Mouse (Mus musculus) adrenal gland, adult (tissue): ENCODE data around the gene Gse1.
A peak's percentile ranks its signal among the peaks of the same experiment; 100 is the strongest.

ENCODE experiments used
- DNase-seq, 2 experiments: peaks; one replicate each; pipeline ENCODE4 v3.0.0; 2022 to 2023; ENCODE audit warnings: low spot score in 1 of 2; ENCODE audit not compliant: inconsistent age in 2 of 2

The Gse1 gene

DNA sequence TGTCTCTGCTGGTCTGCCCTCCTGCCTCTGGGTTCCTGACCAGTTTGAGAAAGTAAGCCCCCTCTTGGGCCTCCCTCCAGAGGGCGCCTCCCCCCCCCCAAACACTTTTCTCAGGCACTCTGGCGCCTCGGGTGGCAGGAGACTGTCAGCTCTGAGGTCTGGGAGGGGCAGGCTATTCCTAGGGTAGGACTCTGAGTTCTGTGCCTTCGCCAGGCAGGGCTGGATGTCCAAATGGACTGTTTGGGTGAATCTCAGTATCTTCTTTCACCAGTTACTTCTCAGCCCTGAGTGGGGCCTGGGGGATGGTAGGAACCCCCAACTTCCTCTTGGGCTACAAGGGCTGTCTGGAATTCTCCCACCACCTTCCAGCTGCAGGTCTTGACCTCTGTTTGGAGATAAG, 16.9 kb upstream of the Gse1 start:
- no peak for DNase-seq

DNA sequence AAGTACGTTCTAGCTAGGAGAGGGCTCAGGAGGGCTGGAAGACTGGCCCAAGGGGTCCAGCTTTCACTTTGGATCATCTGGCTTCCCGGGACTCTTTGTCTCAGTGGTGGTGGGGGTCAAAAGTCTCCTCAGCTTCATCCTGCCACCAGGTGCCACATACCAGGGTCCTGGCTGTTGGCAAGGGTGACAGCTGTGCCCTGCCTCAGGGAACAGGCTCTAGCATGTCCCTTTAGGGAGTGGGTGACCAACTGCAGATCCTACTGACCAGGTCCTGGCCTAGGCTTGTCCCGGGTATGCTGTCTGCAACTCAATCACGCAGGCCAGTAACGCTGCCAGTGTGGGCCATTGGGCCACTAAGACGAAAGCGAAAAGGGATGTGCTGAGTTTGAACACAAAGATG, 15.7 kb upstream of the Gse1 start:
- DNase-seq = no peak

DNA sequence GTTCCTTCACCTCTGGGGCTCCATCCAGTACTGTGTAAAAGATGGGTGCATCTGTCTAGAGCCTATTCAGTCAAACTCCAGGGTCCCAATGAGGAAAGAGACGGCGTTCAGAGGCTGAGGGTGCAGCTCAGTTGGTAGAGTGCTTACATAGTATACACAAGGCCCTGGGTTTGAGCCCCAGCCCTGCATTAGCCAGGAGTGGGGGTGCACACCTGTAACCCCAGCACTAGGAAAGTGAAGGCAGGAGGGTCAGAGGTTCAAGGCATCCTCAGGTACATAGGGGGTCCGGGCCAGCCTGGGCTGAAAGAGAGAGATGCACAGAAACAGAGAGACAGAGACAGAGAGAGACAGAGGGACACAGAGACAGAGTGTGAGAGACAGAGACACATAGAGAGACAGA, 15.0 kb upstream of the Gse1 start:
- no peak for DNase-seq

DNA sequence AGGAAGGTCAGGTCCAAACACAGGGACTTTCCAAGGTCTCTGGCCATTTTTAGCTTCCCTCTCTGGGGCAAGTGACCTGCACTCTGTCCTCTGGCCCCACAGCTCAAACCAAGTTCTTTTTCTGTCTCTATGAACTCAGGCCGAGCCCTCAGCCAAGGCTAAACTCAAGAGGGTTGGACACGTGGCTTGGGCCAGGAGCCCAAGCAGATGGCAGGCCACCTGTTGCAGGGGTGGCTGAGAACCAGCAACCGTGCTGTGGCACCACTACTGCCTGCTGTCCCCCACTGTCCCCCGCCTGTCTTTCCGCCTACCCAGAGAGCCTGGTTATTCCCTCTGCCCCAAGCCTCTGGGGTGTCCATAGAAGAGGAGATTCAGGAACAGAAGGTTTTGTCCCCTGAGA, 14.3 kb upstream of the Gse1 start:
- peak in 1 of 2 experiments; percentile 68 for DNase-seq

DNA sequence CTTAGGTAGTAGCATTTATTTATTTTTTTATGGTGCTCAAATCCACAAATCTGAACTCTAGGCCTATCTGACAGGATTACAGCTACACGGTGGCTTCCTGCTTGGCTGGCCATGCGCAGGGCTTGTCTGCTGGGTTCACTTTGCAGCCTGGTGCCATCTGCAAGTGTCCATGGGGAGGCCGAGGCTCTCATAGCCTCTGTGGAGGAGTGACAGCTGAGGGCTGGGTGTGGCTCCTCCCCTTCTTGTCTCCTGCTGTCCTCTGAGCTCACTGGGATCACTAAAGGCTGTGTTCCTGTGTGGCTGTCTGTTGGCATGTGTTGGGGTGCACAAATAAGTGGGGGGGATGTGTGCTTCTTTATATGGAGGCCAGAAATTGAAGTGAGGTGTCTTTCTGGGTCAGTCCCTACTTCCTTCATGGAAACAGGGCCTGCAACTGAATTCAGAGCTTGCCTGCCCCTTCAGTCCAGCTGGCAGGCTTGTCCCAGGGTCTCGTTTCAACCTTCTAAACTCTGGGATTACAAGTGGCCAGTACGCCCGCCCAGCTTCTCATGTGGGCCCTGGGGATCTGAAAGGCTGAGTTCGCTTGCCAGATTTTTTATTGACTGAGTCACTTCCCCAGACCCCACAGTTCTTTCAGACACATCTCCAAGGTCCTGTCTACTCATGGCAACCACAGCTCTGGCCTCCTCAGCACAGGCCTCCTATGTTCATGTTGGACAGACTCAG, 12.7 kb upstream of the Gse1 start:
- DNase-seq = peak; percentile 67 to 77

DNA sequence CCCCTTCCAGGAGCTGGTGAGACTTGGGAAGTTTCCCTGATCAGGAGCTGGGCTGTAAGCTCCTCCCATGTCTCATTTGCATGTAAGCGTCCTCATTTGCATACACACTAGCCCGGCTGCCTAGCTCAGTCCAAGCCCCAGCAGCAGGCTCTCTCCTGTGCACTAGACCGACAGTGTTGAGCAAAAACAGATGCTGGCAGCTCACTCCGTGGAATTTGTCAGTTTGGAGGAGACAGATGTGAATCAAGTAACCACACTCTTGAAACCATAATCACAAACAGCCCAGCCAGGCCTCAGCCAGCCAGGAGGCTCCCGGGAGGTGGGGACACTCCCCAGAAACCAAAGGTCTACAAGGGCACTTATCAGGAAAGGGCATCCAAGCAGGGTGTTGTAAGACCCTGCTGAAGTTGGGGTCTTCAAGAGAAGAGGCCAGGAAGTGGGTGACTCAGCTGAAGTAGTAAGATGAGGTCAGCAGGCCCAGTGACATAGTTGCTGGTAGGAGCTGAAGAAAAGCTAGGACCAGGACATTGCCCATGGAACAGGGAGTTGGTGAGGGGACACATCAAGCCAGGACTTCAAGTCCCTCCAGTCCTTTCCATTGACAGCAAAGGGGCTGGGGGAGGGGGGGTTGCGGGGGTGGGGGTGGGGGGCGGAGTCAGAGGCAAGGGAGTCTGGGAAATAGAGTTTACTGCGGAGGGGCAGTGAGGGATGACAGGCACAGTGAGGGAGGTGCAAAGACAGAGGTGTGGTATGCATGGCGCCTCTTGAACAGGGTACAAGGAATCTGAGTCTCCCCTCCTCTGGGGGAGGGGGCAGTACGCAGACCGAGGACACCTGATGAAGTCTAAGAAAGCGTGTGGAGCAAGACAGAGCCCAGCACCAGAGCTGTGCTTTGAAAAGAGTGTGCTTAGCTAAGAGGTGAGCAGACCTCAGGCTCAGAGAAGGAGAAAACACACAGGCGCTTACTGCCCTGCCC, 11.1 kb upstream of the Gse1 start:
- DNase-seq = peak; percentile 21 to 60

DNA sequence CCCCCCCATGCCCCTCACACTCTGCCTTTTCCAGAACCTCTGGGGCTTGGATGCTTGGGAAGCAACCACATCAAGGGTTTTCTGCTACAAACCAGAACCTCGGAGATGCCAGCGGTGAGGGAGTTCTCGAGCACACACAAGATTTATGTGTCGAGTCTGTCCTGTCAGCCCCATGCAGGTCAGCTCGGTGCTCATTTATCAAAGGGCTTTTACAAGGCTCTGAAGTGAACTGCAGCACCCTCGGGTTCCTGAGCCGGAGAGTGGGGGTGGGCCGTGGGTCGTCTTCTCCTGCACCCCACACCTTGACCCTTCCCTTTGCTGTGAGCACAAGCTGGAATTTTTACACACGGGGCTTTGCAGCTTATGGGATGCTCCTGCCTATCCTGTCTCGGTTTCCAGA, 5.7 kb upstream of the Gse1 start:
- peak; percentile 56 to 65 for DNase-seq

DNA sequence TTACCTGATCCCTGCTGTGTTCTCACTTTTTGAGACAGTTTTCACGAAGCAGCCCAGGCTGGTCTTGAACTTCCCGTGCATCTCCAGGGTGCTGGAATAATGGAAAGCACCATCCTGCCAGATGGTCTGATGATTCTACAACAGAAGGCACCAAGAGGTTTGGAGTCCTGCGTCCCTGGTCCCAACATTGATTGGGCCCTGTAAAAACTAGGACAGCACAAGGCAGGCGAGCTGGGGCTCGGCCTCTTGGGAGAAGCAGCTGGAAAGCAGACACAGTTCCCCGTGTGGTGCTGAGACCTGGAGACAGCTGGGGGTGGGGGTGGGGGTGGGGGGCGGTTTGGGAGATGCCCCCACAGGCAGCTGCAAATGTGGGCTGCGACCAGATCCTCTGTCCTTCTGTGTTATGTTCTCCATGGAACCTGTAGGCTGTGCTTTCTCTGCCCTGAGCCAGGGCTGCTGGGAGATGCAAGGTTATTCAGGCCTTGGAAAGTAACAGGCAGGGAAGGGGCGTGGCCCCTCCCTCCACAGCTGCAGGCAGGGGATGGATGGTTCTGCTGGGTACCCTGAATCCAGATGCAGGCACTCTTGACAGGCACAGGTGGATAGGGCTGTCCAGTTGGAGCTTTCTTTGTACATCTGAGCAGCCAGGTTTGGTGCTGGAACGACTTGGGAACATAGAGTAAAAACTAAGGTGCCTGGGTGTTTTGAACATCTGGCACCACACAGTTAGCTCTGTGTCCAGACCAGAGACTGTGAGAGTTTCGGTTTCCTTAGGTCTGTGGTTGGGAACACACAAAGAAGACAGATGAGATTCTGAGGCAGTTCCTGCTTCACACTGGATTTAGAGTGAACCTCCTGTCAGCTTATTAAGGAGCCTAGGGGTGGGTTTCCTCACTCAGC, 3.5 kb upstream of the Gse1 start:
- DNase-seq = peak in 1 of 2 experiments; percentile 75

DNA sequence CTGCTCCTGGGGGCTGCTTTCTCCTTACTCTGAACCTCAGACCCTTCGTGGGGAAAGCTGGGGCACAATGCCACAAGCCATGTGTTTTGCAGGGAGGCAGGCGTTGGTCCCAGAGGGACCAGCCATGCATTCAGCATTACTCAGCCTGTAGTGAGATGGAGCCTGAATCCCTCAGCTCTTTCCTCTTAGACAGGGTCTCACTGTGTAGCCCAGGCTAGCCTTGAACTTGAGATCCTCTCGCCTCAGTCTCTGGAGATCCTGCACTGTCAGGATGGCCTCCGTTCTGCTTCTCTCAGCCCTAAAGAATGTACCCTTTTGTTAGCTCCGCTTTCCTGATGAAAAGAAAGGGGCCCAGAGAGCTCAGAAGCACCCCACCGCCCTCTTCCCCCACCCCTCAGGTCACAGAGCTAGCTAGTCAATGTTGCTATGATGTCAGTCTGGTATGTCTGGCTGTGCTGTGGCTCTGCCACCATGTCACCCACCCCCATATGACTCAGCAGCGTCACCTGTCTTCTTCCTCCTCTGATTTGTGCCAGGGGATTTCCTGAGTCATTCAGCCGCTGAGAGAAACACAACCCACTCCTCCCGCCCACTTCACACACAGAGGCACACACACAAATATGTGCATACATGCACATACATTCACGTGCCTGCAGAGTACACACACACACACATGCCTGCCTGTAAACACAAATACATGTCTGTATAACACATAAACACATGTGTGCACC, 2.7 kb upstream of the Gse1 start:
- DNase-seq = peak; percentile 83 to 86

DNA sequence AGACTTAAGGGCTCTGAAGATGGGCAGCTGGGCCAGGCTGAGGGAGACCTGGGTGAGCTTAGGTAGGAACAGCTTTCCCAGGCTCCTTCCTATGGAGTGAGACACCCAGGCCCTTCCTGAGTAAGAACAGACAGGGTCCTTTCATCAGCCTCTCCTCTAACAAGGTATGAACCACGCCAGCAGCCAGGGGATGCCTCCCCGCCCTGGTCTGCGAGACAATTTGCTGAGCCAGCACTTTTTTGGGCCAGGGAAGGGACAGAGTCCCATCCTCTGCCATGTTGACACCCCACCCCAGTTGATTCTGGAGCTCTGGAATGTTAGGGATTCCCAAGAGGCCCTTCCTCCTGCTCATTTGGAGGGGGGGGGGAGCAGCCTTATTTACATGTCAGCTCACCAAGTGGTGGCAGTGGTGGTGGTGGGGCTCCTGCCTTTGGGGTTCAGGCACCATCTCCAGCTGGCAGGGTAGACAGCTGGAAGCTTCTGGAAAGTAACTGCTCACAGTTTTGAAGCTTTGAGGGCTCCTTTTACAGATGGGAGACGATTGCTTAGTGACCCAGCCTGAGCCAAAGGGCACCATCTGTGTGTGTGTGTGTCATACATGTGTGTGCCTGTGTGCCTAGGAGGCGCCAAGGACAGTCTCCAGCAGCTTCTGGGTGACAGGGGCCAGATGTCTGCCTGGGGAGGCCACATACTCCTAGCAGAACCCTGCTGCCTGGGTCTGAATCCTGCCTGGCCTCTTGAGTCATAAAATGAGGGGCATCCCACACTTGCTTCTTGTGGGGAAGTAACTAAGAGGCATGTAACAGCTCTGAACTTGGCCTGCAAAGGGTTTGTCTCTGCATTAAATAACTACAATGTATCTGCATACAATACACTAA, 1.3 kb upstream of the Gse1 start:
- peak in 1 of 2 experiments; percentile 62 for DNase-seq

DNA sequence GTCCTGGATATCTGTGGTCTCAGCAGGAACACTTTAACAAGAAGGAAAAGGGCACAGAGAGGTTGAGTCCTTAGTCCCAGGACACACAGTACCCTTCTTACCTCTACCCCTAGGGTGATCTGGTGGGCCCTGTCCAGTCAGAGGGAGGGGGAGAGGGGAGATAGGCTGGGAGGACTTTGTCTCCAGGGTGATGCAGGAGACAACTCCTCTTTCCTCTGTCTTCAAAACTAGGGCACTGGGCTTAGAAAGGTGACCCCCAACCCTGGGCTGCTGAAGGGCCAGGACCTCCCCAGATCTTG, 729 bp upstream of the Gse1 start:
- DNase-seq = no peak

DNA sequence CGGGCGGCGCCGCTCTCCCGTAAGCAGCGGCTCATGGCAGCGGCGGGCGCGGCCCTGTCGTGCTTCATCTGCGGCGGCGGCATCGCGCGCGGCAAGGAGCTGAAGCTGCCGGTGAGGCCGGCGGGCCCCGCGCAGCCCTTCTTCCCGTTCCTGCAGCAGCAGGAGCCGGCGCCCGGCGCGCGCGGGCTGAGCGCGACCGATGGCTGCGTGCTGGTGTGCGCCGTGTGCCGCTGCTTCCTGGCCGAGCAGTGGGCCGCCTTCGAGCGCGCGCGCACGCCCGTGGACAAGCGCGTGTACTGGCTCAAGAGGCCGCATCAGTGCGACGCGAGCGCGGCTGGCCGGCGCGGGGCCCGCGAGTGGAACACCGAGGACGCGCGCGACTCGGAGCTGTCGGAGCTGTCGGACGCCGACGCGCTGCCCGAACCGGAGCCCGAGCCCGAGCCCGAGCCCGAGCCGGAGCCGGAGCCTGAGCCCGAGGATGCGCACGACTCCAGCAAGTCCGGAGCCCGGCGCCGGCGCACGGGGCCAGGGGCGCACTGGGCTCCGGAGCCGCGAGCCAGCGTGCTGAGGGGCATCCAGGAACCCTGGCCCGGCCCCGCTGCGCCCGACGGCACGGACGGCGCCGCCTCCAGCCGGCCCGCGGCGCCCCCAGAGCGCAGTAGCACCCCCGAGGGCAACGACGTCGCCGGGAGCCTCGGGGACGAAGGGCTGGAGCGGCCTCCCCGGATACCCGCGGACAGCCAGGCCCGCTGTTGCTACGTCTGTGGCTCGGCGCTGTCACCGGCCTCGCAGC, 721 bp downstream of the Gse1 start:
- peak; percentile 63 to 80 for DNase-seq

DNA sequence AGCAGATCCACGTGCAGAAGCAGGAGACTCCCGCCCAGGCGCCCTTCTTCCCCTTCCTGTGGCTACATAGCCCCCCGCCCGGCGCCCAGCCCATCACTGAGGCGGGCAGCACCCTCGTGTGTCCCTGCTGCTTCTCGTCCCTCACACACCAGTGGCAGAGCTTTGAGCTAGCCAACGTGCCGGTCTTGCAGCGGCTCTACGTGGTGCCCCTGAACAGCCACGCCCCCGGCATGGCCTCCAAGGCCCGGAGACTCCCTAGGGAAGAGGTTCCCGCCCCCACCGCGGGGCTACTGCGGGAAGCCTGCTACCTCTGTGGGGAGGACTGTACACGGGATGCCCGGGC, 1.3 kb downstream of the Gse1 start:
- DNase-seq = peak; percentile 81 to 88

DNA sequence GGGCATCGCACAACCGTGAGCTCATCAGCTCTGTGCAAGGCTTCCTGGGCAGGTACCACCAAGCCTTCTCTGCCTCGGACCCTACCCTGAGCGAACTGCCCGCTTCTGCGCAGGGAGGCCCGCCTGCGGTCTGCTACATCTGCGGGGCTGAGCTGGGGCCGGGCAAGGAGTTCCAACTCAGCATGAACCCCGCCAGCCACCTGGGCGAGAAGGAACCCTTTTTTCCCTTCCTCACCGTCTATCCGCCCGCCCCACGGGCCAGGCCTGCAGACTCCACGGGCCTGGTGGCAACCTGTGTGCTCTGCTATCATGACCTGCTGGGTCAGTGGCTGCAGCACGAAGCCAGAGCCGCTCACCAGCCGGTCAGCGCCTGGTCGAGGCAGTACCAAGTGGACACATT, 1.8 kb downstream of the Gse1 start:
- peak in 1 of 2 experiments; percentile 65 for DNase-seq

DNA sequence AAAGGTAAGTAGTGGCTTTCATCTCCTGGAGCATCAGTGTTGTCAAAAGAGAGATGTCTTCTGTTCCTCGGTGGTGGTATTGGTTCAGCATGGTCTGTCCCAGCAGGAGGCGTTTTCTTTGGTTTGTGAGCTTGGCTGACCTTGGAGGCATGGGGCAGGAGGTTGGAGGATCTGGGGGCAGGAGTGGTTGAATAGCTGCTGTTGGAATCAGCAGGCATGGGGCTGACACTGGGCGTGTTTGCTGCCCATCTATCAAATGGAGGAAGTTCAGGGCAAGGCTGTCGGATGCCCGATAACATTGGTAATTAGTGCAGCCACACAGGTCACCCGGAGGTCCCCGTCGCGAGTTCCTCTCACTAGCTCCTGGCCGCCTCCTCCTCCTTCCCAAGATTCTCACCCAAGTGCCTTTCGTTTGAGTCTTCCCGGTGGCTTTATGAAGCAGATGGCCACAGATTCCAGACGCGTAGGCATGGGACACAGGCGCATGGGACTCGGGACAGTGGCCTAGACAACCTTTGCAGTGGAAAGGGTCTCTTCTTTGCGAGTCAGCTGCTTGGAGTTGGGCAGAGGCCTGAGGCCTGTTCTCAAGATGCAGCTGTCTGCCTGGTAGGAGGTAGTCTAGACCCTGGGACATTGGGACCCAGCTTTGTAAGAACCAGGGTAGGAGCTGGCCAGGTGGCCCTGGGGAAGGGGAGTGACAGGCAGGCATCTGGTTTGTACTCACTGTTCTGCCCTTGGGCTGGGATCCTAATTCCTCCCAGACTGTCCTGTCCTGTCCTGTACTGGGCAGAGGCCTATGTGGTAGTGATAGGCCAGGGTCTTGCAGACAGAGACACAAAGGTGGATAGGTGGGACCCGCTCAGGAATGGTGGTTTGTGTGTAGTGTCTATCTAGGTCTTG, 2.7 kb downstream of the Gse1 start:
- DNase-seq = peak; percentile 67 to 77

DNA sequence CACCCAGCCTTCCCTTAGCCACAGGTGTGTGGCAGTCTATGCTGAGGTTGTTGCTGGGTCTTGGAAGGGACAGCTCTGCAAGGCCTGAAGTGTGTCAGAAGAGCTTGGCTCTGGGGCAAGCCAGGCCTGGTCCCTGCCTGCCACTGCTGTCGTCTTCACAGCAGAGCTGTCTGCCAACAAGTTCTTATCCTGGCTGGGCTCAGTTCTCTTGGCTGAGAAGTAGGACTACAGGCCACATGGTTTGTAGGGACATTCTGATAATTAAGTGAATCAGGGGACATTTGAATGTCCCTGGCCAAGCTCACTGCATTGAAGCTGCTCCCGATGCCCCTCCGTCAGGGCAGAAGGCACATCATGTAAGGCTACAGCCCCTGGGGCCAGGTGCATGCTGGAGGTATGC, 3.6 kb downstream of the Gse1 start:
- peak in 1 of 2 experiments; percentile 57 for DNase-seq

DNA sequence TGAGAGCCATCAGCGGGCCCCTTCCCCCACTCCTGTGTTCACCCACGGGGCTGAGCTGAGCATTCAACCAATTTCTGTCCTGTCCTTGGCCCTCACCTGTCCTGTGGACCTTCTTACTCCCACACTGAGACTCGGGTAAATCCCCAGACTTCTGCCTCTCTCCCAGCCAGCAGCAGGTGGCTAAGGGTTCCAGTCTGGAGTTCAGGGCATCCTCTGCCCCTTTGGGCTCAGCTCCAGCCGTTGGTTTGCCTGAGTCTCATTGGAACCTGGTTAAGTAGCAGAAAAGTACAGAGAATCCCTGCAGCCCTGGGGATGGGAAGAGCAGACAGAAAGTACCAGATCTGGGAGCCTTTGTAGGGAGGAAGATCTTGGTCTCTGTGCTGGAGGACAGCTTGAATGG, 4.1 kb downstream of the Gse1 start:
- no peak for DNase-seq

DNA sequence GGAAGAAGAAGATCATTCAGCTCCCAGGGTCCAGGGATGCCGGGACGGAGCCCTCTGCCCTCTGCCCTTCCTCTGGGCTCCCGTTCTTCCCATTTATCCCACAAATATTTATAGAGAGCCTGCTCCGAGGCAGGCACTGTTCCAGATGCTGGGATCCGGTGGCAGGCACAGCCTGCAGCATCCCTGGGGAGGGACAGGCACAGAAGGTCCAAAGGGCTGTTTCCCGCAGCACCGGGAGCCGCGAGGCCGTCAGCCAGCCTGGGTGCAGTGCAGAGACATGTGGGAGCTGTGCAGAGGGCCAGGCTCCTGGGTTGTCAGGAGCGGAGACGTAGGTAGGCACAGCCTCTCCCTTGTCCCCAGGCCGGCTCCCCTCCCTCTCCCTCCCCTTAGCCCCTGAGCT, 4.7 kb downstream of the Gse1 start:
- DNase-seq = peak; percentile 59 to 71
